Mouse (Mus musculus) central nervous system, embryonic 18 days (tissue): ENCODE data around the gene Klhl23. TPM values are rescaled to one million over a fixed set of nuclear protein-coding genes. Genes with fewer than 3 reads are reported as not detected.

Source experiments
- polyA plus RNA-seq: library from polyadenylated mRNA; depleted of rRNA; stranded (reverse); fragments of >200 nt; gene quantifications from 2 replicates; pipeline ENCODE4 v1.2.3, GENCODE M21; 2012; rRNA removed

The Klhl23 gene
- polyA plus RNA-seq = 67.5 and 71.3 TPM in 2 replicates

GRCm38 (mm10) chr2:69821711-69822110 is at the start of gene Klhl23:
TSS of gene Klhl23 (plus strand) at chr2:69821944.

DNA sequence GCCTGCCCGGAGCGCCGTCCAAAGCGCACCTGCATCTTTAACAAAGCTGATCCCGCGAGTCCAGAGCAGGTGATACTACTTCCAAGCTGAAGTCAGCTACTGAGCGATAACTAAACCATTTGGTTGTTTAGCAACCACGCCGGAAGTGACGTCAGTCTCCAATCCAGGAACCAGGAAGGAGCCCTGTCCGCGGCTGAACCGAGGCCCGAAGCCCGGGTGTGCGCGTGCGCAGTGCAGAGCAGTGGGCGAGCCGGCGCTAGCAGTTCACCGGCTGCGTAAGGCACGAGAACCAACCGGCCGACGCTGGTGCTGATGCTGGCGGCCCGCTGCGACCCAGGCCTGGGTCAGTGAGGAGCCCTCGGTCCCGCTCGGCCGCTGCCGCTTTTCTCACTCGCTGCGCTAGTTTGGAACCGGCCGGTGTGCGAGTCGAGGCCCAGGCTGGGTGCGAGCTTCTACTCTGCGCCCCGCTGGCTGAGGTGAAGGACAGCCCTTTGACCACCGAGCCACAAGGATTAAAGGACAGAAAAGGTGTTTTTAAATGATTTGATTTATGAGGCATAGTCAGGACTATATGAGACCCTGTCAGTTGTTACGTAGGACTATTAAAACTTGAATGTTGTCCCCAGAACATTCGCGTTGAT is 32.2 kb upstream of the Klhl23 start, which contains the start of the genes Ccdc173 and Phospho2:
Ccdc173 (minus strand) TSS at position 147 of the 641 bp plus-strand sequence.
Phospho2 (plus strand) TSS at position 195 of the 641 bp plus-strand sequence.

DNA sequence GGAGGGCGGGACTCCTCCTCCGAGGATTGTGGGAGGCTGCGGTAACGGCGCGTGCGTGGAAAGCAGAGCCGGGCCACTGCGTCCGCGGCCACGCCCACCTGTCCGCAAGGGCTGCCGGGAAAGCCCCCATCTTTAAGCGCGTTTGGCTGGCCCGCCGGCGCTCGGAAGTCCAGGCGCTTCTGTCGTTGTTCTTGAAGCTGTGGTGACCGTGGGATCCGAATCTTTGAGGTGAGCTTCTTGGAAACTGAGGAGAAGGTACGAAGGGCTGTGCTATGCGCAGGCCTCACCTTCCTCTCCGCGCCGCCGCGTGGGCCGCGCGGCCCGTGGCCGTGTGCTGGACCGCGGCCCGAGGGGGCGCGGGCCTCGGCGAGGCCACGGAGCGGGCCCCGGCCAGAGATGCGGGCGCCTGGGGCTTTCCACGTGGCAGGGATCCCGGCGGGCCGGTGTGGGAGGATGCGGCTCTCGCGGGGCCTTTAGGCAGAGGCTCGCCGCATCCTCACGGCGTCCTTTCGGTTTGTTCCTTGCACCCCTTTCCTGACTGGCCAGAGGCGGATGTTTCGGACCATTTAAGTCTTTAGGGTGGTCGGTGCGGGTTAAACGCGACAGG is 39.8 kb downstream of the Klhl23 start, which contains the start of gene Ssb:
Ssb (plus strand) TSS at position 78 of the 607 bp plus-strand sequence.

GRCm38 (mm10) chr2:69885451-69886305 is 63.9 kb downstream of the Klhl23 start, which contains the start of gene Mettl5:
TSS of gene Mettl5 (minus strand) at chr2:69885615.

Other genes with a start within 250 kb of the Klhl23 start
- 0.70 and 1.0 TPM in 2 replicates for gene Lrp2, start 235.9 kb upstream of the Klhl23 start, polyA plus RNA-seq
- gene Bbs5, start 174.8 kb upstream of the Klhl23 start, polyA plus RNA-seq = 30.8 and 33.9 TPM in 2 replicates
- 0.23 and 2.8 TPM in 2 replicates for gene Klhl41, start 151.8 kb upstream of the Klhl23 start, polyA plus RNA-seq
- 17.6 and 18.5 TPM in 2 replicates for gene Fastkd1, start 108.4 kb upstream of the Klhl23 start, polyA plus RNA-seq
- 22.1 and 25.2 TPM in 2 replicates for gene Ppig, start 99.4 kb upstream of the Klhl23 start, polyA plus RNA-seq
- 2.3 and 2.5 TPM in 2 replicates for gene Ccdc173, start 32.4 kb upstream of the Klhl23 start, polyA plus RNA-seq
- gene Phospho2, start 32.3 kb upstream of the Klhl23 start, polyA plus RNA-seq = 30.7 and 32.5 TPM in 2 replicates
- gene Ssb, start 39.6 kb downstream of the Klhl23 start, polyA plus RNA-seq = 129 and 148 TPM in 2 replicates
- gene Mettl5, start 63.7 kb downstream of the Klhl23 start, polyA plus RNA-seq = 9.6 and 11.5 TPM in 2 replicates
- gene Ubr3, start 75.3 kb downstream of the Klhl23 start, polyA plus RNA-seq = 52.5 and 54.8 TPM in 2 replicates
- gene Myo3b, start 217.2 kb downstream of the Klhl23 start, polyA plus RNA-seq = 1.1 and 1.5 TPM in 2 replicates